Comparison of ENCODE assay signal across 9 mouse cellular contexts in the genomic region with DNA sequence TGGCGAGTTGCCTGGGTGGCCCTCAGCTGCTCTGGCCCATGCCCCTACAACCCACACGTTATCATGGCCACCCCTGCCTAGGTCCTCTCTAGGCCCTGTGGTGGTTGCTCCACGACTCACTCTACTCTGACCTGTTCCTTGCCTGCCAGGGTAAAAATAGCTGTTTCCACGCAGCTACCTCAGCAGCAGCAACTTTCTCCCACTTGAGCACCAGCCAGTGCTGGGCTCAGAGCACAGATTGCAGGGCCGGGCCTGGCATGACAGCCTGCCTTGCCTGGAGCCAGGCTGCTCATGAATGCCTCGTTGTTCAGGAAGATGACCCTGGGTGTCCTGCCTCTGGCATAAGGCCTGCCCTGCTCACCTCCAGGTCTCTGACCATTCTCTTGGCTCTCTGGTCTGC.
DNase-seq lines count a peak whose midpoint lies in the region; ATAC-seq lines count a peak whose summit lies in the region.
"Had no signal": no experiment of that assay in that cellular context is flagged by ENCODE, and none has a peak within 500 bp of the region (broad histone marks: within the 10 kb centered on the region; RNA-seq: fewer than 3 reads in every experiment).

No protein-coding gene starts in this region.

- no peaks in the 10 kb centered on the region for H3K9me3 ChIP-seq in limb, embryonic 10.5 days (replicated peaks)
- H3K9me3 ChIP-seq in forebrain, embryonic 15.5 days, result no peaks in the 10 kb centered on the region
- H3K9me3 ChIP-seq: limb, embryonic 13.5 days had no signal

- no peak for ATAC-seq in forebrain, embryonic 15.5 days (replicated peaks)

- H3K27ac ChIP-seq in limb, embryonic 10.5 days, result peak overlapping the region; percentile 87
- no peak overlapping the region for H3K27ac ChIP-seq in forebrain, embryonic 15.5 days (replicated peaks)
- H3K27ac ChIP-seq: limb, embryonic 13.5 days had no signal

- intact Hi-C loops in heart, postnatal 25 days (cut with DNase I), result no loop called here

- peak; percentile 53 to 76 for DNase-seq in adrenal gland, adult (ENCODE audit: inconsistent age in 2 of 2, low spot score in 1 of 2)
- no peak for DNase-seq in adrenal gland, adult 18-20 months (ENCODE audit: low spot score in 2 of 2)
- peak; percentile 77 for DNase-seq in adrenal gland, postnatal 14 days
- DNase-seq in frontal cortex, postnatal 14 days (ENCODE audit: low spot score in 2 of 2), result peak; percentile 29 to 36
- peak; percentile 70 for DNase-seq in heart, postnatal 25 days (ENCODE audit: low spot score)
- DNase-seq in limb, embryonic 10.5 days (ENCODE audit: low spot score), result no peak
- DNase-seq in thymus, postnatal 25 days, result no peak

- no peak overlapping the region for H3K4me2 ChIP-seq in forebrain, embryonic 15.5 days (replicated peaks)
- H3K4me2 ChIP-seq: limb, embryonic 13.5 days had no signal

- WGBS in limb, embryonic 10.5 days, result 81% methylated on average over 6 of the region's 6 CpGs
- 69% methylated on average over 6 of the region's 6 CpGs for WGBS in forebrain, embryonic 15.5 days

- H3K9ac ChIP-seq in forebrain, embryonic 15.5 days (replicated peaks), result no peak overlapping the region
- H3K9ac ChIP-seq: limb, embryonic 13.5 days had no signal

- H3K27me3 ChIP-seq in limb, embryonic 10.5 days (ENCODE audit: low read depth, poor library complexity, severe bottlenecking), result no peaks in the 10 kb centered on the region
- H3K27me3 ChIP-seq in forebrain, embryonic 15.5 days, result no peaks in the 10 kb centered on the region

- no peak overlapping the region for H3K4me3 ChIP-seq in limb, embryonic 10.5 days
- H3K4me3 ChIP-seq in forebrain, embryonic 15.5 days, result no peak overlapping the region
- H3K4me3 ChIP-seq: limb, embryonic 13.5 days had no signal

- H3K36me3 ChIP-seq in limb, embryonic 10.5 days, result no peaks in the 10 kb centered on the region
- no peaks in the 10 kb centered on the region for H3K36me3 ChIP-seq in forebrain, embryonic 15.5 days
- H3K36me3 ChIP-seq: limb, embryonic 13.5 days had no signal

- H3K4me1 ChIP-seq in limb, embryonic 10.5 days, result peaks cover 72% of the 10 kb centered on the region
- H3K4me1 ChIP-seq in forebrain, embryonic 15.5 days, result no peaks in the 10 kb centered on the region; the same call in 1 of the 2 replicates

Comparison
In these comparisons a context has a peak if more than half of its experiments do, and no peak if none do; other contexts are left out.
1. DNase-seq: peak in adrenal gland, adult (2 of 2), adrenal gland, postnatal 14 days (single experiment), frontal cortex, postnatal 14 days (2 of 2) and heart, postnatal 25 days (single experiment); none in adrenal gland, adult 18-20 months (0 of 2), limb, embryonic 10.5 days (single experiment) and thymus, postnatal 25 days (single experiment).